Mouse (Mus musculus) bone marrow, adult 2 months (tissue): ENCODE measurements around the gene Polm.

Experiments
- CTCF ChIP-seq: fragments of 200-500 bp; IDR thresholded peaks from 2 replicates; pipeline ENCODE4 v1.5.1; 2011; ENCODE audit warnings: low read length, control low read depth; ENCODE audit not compliant: control insufficient read depth, insufficient read depth
- POLR2A ChIP-seq: fragments of 200-500 bp; IDR thresholded peaks from 2 replicates; pipeline ENCODE4 v1.6.1; 2011; ENCODE audit warnings: low read depth, mild to moderate bottlenecking, control low read depth, low read length, borderline replicate concordance; ENCODE audit not compliant: control insufficient read depth

DNA sequence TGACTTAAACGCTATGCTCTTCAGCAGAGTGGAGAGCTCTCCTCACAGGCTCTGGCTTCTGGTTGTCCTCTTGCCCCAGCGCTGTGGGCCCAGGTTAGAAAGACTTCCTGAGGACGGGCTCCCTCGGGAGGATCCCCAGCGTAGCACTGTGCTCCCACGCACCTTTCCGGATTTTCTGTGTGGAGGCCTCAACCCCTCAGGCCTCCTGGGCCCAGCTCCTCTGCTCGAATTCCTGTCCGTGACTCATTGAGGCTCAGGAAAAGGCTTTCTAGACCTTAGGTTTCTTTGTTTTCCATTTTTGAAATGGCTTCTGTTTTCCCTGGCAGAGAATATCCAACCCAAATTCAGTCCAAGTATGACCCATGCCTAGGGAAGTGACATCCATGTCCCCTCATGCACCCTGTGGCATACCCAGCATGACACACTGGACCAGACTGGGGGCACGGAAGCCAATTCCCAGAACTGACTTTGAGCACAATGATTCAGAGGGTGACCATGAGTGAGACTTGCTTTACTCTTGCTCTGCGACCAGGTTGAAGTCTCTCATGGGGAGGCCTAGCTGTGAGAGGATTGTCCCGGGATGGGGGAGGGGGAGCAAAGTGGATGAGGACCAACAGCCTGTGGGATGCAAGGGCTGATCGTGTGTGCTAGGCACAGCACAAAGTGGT lies 22.2 kb upstream of the Polm start:
- no peak for TF ChIP-seq POLR2A
- no peak for TF ChIP-seq CTCF
